Mouse (Mus musculus) brain, embryonic 18.5 days (tissue): ENCODE data around the gene Olfr215.
"Not testable (repeated sequence)": the region's sequence is repeated elsewhere in the genome, so short reads cannot be mapped to it uniquely, and the experiment has no call there.

Experiments
- DNase-seq: peaks from one replicate; pipeline ENCODE4 v3.0.0-alpha.2; 2012; ENCODE audit warnings: low read depth, low spot score

Olfr215 gene

DNA sequence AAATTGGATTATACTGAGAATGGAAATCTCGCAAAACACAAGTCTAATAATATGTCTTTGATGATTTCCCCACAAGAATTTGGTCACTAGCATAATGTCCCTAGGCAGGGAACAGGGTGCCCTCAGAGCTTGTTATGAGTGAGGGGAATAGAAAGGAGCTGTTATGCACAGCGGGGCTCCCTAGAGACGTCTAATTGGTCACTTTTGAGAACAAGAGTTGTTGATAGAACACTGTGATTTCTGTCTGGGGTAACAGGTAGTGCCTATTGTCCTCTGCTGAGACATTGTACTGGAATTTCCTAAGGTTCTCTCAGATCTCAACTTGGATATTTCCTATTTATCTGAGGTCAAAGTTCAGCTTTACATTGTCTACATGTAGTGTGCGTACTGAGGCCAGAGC is at the start of gene Olfr215:
Gene Olfr215, minus strand, starts transcription at position 101 of the 400 bp plus-strand sequence.
- DNase-seq = no peak

DNA sequence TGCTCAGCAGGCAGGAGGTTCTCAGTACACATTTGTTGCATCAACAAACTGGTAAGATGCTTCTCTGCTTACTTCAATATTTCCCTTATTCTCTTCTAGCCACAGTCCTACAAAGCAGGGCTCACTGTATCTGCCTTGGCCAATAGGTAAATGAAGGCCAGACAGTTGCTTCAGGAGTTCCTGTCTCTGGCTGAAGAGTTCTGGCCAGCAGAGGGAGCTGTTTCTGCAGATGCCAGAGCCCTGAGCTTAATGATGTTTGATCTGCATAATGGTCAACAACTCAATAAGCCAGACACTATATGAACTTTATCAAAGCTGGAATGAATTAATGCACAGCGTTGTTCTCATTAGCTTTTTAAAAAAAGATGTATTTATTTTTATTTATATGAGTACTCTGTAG is 48.1 kb upstream of the Olfr215 start:
- DNase-seq = no peak

DNA sequence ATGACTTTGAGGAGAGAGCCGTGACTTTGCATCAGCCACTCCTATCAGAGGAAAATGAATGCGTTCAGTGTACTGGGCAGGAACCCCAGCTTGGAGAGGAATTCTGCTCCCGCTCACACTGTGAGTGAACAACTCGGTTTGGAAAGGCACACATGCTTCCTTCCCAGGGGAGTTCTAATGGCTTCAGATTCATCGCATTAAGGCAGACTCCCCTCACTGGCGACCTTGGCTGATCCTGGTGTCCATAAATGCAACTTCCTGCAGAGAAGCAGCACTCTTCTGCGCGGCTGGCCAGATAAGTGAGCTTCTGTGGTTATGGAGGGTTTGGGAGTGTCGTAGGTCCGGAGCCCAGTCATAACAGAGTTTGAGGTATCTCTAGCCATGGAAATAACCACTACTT is 45.8 kb upstream of the Olfr215 start:
- DNase-seq = no peak

DNA sequence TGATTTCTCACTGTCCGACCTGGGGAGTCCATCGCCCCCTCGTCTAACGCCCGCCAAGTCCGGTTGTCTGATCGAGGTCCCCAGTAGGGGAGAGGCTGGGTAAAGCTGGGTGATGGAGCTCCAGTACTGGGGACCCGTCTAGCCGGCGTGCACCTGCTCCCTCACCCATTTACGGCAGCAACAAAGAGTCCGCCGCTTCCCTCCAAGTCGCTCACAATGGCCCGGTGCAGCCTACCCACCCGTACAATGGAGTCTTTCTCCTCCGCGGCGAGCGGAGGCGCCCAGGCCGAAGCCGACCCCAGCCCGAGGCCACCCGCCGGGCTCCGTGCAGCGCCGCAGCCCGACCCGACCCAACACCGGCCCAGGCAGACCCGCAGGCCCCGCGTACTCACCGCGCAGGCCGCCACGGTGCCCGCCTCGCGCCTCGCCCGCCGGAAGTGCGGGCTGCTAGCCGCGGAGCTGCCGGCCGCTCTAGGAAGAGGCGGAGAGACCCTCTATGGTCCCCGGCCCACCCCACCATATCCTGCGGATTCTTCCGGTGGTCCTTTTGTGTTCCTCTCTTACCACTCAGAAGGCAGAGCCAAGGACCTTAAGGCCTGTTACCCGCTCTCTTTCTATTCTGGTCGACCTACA is 44.7 kb upstream of the Olfr215 start, which contains the start of gene Zfp422:
Gene Zfp422, minus strand, starts transcription at position 461 of the 633 bp plus-strand sequence.
- peak; percentile 74 for DNase-seq

DNA sequence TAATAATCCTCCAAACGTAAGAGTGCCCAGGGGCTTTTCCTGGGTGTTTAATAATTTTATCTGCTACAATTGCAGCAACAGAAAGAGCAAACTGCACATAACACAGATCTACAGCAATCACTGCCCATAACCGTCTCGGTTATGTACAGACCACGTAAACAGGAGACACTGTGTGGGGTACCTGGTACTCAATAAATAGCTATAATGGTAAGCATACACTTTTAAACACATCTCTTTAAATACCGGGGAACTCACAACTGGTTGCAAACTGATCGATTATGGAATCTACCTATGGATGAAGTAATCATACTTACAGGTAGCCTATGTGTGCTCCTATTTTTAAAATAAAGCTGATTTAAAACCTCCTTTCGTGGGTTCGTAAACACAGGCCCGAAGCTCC is 44.1 kb upstream of the Olfr215 start:
- DNase-seq = no peak

DNA sequence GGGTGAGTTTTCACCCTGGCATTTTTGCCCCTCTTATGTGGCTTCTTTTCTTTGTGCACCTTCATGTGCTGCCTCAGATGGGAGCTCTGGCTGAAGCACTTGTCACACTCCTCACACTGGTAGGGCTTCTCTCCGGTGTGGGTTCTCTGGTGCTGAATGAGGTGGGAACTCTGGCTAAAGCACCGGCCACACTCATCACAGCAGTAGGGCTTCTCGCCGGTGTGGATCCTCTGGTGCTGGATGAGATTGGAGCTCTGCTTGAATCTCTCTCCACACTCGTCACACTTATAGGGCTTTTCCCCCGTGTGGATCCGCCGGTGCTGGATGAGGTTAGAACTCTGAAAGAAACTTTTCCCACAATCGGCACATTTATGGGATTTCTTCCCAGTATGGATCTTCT is 42.4 kb upstream of the Olfr215 start:
- not testable (repeated sequence) for DNase-seq

DNA sequence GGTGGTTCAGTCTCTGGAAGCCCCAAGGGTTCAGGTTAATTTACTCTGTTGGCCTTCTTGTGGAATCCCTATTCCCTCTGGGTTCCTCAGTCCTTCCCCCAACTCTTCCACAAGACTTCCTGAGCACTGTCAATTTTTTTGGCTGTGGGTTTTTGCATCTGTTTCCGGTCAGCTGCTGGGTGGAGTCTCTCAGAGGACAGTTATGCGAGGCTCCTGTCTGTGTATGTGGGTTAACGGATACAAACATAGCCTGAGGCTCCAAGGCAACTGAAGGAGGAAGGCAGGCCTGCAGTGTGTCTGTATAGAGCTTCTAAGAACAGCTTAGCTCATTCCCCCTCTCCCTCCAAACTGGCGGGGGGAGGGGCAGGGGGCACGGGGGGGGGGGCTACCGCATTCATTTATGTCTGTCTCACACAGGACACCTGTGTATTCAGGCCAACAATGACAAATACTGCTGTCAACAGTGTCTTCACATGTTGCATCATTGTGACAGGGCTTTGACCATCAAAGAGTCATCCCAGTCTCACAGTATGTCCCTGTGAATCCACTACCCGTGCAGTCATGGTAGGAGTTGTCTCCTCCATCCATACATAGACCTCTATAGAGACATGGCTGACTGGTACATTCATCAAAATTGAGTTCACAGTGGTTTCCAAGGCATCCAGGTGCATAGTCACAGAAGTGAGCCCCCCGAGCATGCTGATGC is 37.5 kb upstream of the Olfr215 start:
- DNase-seq = no peak

DNA sequence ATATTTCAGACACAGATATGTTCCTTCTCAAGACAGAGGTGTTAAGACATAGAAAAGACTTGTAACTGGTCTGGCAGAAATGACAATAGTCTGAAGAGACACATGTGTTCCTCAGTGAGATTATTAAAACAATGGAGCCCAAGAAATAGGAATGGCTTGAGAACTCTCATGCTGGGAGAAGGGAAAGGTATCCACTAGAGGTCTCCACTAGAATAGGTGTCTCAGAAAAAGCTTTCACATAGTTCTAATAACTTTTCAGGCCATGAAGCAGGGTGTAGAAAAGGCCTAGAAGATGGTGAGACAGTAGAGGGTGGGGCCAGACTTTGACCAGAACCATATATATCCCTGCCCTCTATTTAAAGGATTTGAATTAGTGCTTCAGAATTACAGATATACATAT is 34.1 kb upstream of the Olfr215 start:
- no peak for DNase-seq

DNA sequence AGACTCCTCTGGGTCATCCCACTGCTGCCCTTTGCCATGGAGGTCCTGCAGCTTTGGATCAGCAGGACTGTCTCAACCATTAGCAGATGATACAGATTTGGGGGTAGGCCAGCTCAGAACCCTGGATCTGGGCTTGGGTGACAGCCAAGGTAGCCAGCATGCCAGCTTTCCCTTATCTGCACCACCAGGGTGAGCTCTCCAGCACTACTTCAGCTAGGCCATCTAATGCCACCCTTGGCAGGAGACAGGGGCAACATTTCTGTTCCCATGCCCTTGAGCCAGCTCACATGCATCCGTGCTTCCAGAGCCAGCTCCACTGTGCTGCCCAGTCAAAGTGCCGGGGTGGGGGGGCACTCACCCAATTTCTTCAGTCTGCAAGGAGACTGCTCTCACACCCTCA is 31.7 kb upstream of the Olfr215 start:
- no peak for DNase-seq

DNA sequence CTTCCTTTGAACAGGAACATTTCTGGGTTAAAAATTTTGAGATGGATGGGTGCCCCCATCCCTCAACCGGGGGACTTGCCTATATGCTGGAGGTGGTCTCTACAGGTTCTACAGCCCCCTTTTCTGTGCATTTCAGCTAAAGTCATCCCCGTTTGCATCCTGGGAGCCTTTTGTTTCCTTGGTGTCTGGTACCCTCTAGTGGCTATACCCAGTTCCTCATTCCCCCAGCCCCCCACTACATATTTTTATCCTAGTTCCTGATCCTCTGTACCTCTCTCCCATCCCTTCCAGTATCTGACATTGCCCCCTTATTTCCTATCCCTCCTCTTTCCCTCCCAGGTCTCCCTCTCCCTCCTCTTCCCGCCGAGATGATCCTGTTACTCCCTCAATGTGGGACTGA is 23.2 kb upstream of the Olfr215 start:
- no peak for DNase-seq

DNA sequence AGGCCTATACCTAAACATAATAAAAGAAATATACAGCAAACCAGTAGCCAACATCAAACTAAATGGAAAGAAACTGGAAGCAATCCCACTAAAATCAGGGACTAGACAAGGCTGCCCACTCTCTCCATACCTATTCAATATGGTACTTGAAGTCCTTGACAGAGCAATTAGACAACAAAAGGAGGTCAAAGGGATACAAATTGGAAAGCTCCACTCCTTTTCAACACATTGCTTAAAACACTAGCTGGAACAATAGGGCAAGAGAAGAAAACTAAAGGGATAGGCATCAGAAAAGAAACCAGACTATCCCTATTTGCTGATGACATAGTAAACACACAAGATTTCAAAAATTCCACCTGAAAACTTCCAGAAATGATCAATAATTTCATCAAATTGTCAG is 17.0 kb upstream of the Olfr215 start:
- DNase-seq = not testable (repeated sequence)

DNA sequence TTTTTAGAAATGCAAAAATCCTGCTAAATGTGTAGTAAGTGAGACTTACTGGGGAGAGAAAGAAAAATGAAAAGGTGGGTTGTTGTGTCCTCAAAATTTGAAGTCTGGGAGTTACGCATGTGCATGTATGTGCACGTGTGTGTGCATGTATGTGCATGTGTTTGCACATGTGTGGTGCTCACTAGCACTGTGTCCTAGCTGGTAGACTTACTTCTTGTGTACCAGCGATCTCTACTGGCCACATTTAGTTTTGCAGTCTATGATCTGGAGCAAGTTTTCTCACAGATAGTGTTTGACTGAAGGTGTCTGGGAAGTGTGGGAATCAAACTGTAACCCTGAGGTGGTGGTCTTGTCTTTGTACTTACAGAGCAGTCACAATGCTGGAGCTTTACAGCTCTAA is 14.2 kb downstream of the Olfr215 start:
- no peak for DNase-seq

DNA sequence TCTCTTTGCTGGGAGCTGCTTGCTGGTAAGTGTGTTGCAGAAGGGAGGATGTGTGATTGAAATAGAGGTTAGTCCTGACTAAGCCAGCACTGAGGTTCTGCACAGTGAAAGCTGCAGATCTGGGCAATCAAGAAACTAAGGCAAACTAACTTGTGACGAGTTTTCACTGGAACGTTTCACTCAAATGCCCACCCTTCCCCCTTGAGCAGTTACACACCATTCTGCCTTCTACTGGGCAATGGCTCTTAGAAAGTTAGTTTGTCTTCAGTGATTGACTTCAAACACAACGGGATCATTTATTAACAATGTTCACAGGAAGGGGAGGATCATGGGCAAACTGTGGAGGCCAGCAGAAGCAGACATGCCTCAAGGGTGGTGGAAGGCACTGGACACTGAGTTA is 29.0 kb downstream of the Olfr215 start:
- DNase-seq = no peak

DNA sequence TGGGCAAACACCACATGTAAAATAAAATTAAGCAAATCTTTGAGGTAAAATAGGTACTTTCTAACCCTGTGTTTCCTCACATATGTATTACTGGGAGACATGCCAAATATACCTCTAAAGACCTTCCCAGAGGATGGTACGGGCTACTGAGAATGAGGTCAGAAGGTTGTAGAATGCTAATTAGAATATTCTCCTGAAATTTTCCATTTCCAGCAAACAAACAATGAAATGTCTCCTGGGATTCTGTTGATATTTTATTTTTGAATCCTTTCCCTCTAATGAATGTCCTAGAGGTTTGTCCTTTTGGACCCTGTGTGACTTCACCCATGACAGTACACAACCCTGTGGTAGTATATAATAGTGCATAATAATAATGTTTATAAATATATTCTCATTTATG is 30.1 kb downstream of the Olfr215 start, which contains the start of gene Olfr214:
Gene Olfr214, plus strand, starts transcription at position 301 of the 400 bp plus-strand sequence.
- no peak for DNase-seq

DNA sequence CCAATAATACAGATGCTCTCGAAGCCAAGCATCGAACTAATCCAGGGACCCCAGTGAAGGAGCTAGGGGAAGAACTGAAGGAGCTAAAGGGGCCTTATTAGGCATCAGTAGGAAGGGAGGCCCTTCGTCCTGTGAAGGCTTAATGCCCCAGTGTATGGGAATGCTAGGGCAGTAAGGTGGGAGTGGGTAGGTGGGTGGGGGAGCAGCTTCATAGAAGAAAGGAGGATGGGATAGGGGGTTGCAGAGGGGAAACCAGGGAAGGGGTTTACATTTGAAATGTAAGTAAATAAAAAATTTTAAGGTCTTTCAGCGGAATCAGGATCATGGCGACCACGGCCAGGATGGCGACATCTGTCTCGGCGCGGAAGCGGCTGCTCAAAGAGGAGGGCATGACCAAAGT is 33.2 kb downstream of the Olfr215 start, which contains the start of gene Gm5580:
Gene Gm5580, plus strand, starts transcription at position 301 of the 400 bp plus-strand sequence.
- not testable (repeated sequence) for DNase-seq

DNA sequence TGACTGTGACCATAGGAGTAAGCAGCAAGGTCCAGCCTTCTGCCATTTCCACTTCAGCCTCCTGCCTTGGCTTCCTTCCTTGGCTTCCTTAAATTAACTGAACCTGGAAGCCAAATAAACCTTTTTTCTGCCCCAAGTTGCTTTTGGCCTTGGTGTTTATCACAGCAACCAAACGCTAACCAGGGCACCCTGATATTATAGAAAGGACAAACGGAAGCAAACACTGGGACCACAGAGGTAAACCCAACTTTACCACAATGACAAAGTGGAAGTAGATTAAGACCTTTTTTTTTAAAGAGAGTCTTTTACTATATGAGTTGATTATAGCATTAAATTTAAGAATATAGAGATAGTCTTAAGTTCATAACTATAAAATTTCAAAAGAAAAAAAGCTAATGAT is 41.5 kb downstream of the Olfr215 start:
- no peak for DNase-seq

DNA sequence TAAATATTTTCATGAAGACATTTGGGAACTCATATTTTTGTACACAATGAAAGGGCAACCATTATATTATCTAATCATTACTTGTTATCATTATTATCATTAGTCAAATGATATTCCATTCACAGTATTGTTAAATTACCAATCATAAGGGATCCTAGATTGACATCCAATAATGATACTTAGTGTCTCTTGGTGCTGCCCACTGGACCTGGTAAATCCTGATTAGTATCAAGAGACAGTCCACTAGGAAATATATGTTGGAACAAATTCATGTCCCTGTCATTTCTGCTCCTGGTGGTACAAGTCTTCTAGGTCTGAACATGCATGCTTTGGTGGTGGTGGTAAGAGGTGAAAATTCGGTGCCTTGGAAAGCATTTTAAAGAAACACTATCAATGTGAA is 45.8 kb downstream of the Olfr215 start, which contains the start of gene Olfr213:
Gene Olfr213, plus strand, starts transcription at position 301 of the 400 bp plus-strand sequence.
- no peak for DNase-seq
